Comparison of ENCODE assay signal across 19 mouse cellular contexts in the genomic region with DNA sequence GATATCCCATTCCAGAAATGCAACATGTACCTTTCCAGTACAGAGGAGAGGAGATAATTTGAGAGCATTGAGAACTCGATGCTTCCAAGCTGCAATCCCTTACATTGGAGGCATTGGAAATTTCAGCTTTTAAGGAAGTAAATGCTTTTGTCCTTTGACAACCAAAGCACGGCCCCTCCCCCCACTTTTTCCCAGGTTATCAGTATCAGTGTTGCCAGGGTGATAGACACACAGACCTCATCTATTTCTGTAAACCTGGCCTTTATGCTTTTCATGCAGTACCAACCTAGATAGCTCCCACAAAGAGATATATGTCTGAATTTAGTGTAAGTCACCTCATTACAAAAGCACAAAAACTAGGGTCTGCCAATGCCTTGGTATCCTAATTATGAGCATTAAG.
A peak's percentile ranks its signal among the peaks of the same experiment; 100 is the strongest.
DNase-seq lines count a peak whose midpoint lies in the region; ATAC-seq and TF ChIP-seq lines count a peak whose summit lies in the region.
"Had no signal": no experiment of that assay in that cellular context is flagged by ENCODE, and none has a peak within 500 bp of the region (broad histone marks: within the 10 kb centered on the region; RNA-seq: fewer than 3 reads in every experiment).

No protein-coding gene starts in this region.

- H3K27me3 ChIP-seq in hindbrain, embryonic 13.5 days = no peaks in the 10 kb centered on the region
- no peaks in the 10 kb centered on the region for H3K27me3 ChIP-seq in hindbrain, postnatal 0 days (ENCODE audit: insufficient read depth, low read length)
- H3K27me3 ChIP-seq: limb, embryonic 15.5 days; liver, embryonic 15.5 days; neural tube, embryonic 12.5 days had no signal

- no peak overlapping the region for H3K4me3 ChIP-seq in hindbrain, embryonic 13.5 days
- H3K4me3 ChIP-seq in hindbrain, postnatal 0 days (ENCODE audit: low read length) = no peak overlapping the region
- H3K4me3 ChIP-seq: limb, embryonic 15.5 days; liver, embryonic 15.5 days; neural tube, embryonic 12.5 days had no signal

- no peak for TF ChIP-seq CTCF in hindbrain, postnatal 0 days (IDR thresholded peaks at IDR 0.05; ENCODE audit: low read depth)

- peaks cover 11% of the 10 kb centered on the region for H3K4me1 ChIP-seq in hindbrain, embryonic 13.5 days (replicated peaks)
- no peaks in the 10 kb centered on the region for H3K4me1 ChIP-seq in hindbrain, postnatal 0 days (ENCODE audit: insufficient read depth, low read length)
- H3K4me1 ChIP-seq: limb, embryonic 15.5 days; liver, embryonic 15.5 days had no signal

- no peaks in the 10 kb centered on the region for H3K9me3 ChIP-seq in hindbrain, embryonic 13.5 days
- H3K9me3 ChIP-seq in hindbrain, postnatal 0 days (ENCODE audit: low read length) = no peaks in the 10 kb centered on the region
- H3K9me3 ChIP-seq: limb, embryonic 15.5 days; liver, embryonic 15.5 days; neural tube, embryonic 12.5 days had no signal

- no peaks in the 10 kb centered on the region for H3K36me3 ChIP-seq in hindbrain, embryonic 13.5 days
- H3K36me3 ChIP-seq in hindbrain, postnatal 0 days (ENCODE audit: insufficient read depth, low read length) = no peaks in the 10 kb centered on the region
- H3K36me3 ChIP-seq: limb, embryonic 15.5 days; liver, embryonic 15.5 days; neural tube, embryonic 12.5 days had no signal

- H3K4me2 ChIP-seq in hindbrain, embryonic 13.5 days = 0 out of 2 replicates have a peak overlapping the region, but pooled peaks have one; percentile 6
- no peak overlapping the region for H3K4me2 ChIP-seq in hindbrain, postnatal 0 days (ENCODE audit: low read depth, low read length)
- H3K4me2 ChIP-seq: limb, embryonic 15.5 days; liver, embryonic 15.5 days; neural tube, embryonic 12.5 days had no signal

- WGBS in hindbrain, embryonic 13.5 days = 43% methylated on average over 2 of the region's 2 CpGs
- 50% methylated on average over 2 of the region's 2 CpGs for WGBS in hindbrain, postnatal 0 days

- H3K27ac ChIP-seq in hindbrain, embryonic 13.5 days = peak overlapping the region; percentile 69
- H3K27ac ChIP-seq in hindbrain, postnatal 0 days = no peak overlapping the region
- H3K27ac ChIP-seq: limb, embryonic 15.5 days; liver, embryonic 15.5 days; neural tube, embryonic 12.5 days had no signal

- H3K9ac ChIP-seq in hindbrain, embryonic 13.5 days = no peak overlapping the region
- no peak overlapping the region for H3K9ac ChIP-seq in hindbrain, postnatal 0 days (replicated peaks; ENCODE audit: low read length)
- H3K9ac ChIP-seq: forebrain, postnatal 0 days; limb, embryonic 15.5 days; liver, embryonic 15.5 days; neural tube, embryonic 12.5 days had no signal

- DNase-seq in cerebellum, postnatal 10 days = peak; percentile 19 to 26
- no peak for DNase-seq in cerebellum, adult 11-12 months
- no peak for DNase-seq in hindbrain, postnatal 0 days (ENCODE audit: low spot score)
- DNase-seq in right cerebral cortex, postnatal 4 days = peak; percentile 9
- no peak for DNase-seq in right cerebral cortex, postnatal 14 days
- DNase-seq in B cell, adult 2 months = no peak
- DNase-seq in frontal cortex, adult 2 months (ENCODE audit: extremely low spot score in 1 of 2, low spot score in 1 of 2) = no peak
- DNase-seq: adrenal gland, postnatal 10 days; cerebellum, adult 11 months; forebrain, postnatal 0 days; kidney, adult 11 months; layer of hippocampus, postnatal 36 days; thymus, postnatal 14 days had no signal

- ATAC-seq in hindbrain, embryonic 13.5 days (ENCODE audit: low FRiP score) = no peak
- ATAC-seq in hindbrain, postnatal 0 days = no peak
- ATAC-seq: activated CD4-positive, CD25-positive, alpha-beta regulatory T cell, adult 4 months; CD4-positive, CD25-positive, alpha-beta regulatory T cell, adult 4 months; forebrain, postnatal 0 days had no signal

Comparison
In these comparisons a context has a peak if more than half of its experiments do, and no peak if none do; other contexts are left out.
1. DNase-seq: peak in cerebellum, postnatal 10 days (2 of 2) and right cerebral cortex, postnatal 4 days (single experiment); none in cerebellum, adult 11-12 months (single experiment), hindbrain, postnatal 0 days (single experiment), right cerebral cortex, postnatal 14 days (single experiment), B cell, adult 2 months (0 of 2) and frontal cortex, adult 2 months (0 of 2).